In genomic region chr1:127338833-127339487, GRCm38 (mm10) we compare ENCODE assay signal across 9 mouse cellular contexts.
DNase-seq lines count a peak whose midpoint lies in the region; ATAC-seq and TF ChIP-seq lines count a peak whose summit lies in the region.
"Had no signal": no experiment of that assay in that cellular context is flagged by ENCODE, and none has a peak within 500 bp of the region (broad histone marks: within the 10 kb centered on the region; RNA-seq: fewer than 3 reads in every experiment).

No protein-coding gene starts in this region.

- no peak overlapping the region for H3K4me2 ChIP-seq in kidney, embryonic 14.5 days (replicated peaks; ENCODE audit: low read depth, low read length)
- H3K4me2 ChIP-seq in midbrain, embryonic 15.5 days = no peak overlapping the region

- no peaks in the 10 kb centered on the region for H3K36me3 ChIP-seq in kidney, adult 2 months (ENCODE audit: control insufficient read depth, insufficient read depth, low read length)
- H3K36me3 ChIP-seq in kidney, embryonic 14.5 days (ENCODE audit: control insufficient read depth, insufficient read depth, low read length) = no peaks in the 10 kb centered on the region
- no peaks in the 10 kb centered on the region for H3K36me3 ChIP-seq in midbrain, embryonic 15.5 days (replicated peaks)

- ATAC-seq in kidney, embryonic 14.5 days (ENCODE audit: low FRiP score, low TSS enrichment) = no peak
- ATAC-seq in midbrain, embryonic 15.5 days (replicated peaks) = peak; percentile 51

- no peak overlapping the region for H3K4me3 ChIP-seq in kidney, adult 2 months (ENCODE audit: insufficient read depth, low read depth, low read length)
- H3K4me3 ChIP-seq in kidney, embryonic 14.5 days (ENCODE audit: low read length) = no peak overlapping the region
- H3K4me3 ChIP-seq in midbrain, embryonic 15.5 days = no peak overlapping the region
- H3K4me3 ChIP-seq: megakaryocyte, embryonic 14.5 days had no signal

- H3K9me3 ChIP-seq in kidney, embryonic 14.5 days (ENCODE audit: control insufficient read depth, low read length) = no peaks in the 10 kb centered on the region
- H3K9me3 ChIP-seq in midbrain, embryonic 15.5 days = no peaks in the 10 kb centered on the region

- no peak overlapping the region for H3K9ac ChIP-seq in kidney, embryonic 14.5 days (ENCODE audit: low read depth, low read length)
- H3K9ac ChIP-seq in midbrain, embryonic 15.5 days = no peak overlapping the region

- WGBS in kidney, adult 2 months = 34% methylated on average over 9 of the region's 9 CpGs
- 55% methylated on average over 9 of the region's 9 CpGs for WGBS in kidney, embryonic 14.5 days
- WGBS in midbrain, embryonic 15.5 days = 55% methylated on average over 9 of the region's 9 CpGs

- no peak for TF ChIP-seq CTCF in kidney, adult 2 months (conservative IDR thresholded peaks at IDR 0.05; ENCODE audit: insufficient read depth, insufficient read length, low read depth, low read length)

- H3K27ac ChIP-seq in kidney, adult 2 months (ENCODE audit: insufficient read depth, low read depth, low read length) = no peak overlapping the region
- no peak overlapping the region for H3K27ac ChIP-seq in kidney, embryonic 14.5 days (ENCODE audit: low read depth, low read length)
- no peak overlapping the region for H3K27ac ChIP-seq in midbrain, embryonic 15.5 days

- no peak for TF ChIP-seq POLR2A in kidney, adult 2 months (IDR thresholded peaks at IDR 0.05; ENCODE audit: low read depth, low read length)

- H3K27me3 ChIP-seq in kidney, adult 2 months (replicated peaks; ENCODE audit: control insufficient read depth, insufficient read depth, low read length) = no peaks in the 10 kb centered on the region
- no peaks in the 10 kb centered on the region for H3K27me3 ChIP-seq in kidney, embryonic 14.5 days (ENCODE audit: control insufficient read depth, insufficient read depth, low read length)
- no peaks in the 10 kb centered on the region for H3K27me3 ChIP-seq in midbrain, embryonic 15.5 days (replicated peaks)
- H3K27me3 ChIP-seq: megakaryocyte, embryonic 14.5 days had no signal

- DNase-seq in kidney, adult 2 months = peak; percentile 80
- DNase-seq in cerebellum, adult 11-12 months = peak; percentile 76
- DNase-seq in gastrocnemius, postnatal 25 days = peak; percentile 80
- DNase-seq in spleen, postnatal 36 days (ENCODE audit: low spot score in 2 of 2) = no peak
- DNase-seq in frontal cortex, postnatal 14 days (ENCODE audit: low spot score in 2 of 2) = no peak
- DNase-seq in lung, postnatal 25 days (ENCODE audit: low spot score) = no peak

- peaks cover 17% of the 10 kb centered on the region; the same call in 1 of the 2 replicates for H3K4me1 ChIP-seq in kidney, adult 2 months (ENCODE audit: control insufficient read depth, insufficient read depth, low read length)
- H3K4me1 ChIP-seq in kidney, embryonic 14.5 days (ENCODE audit: control insufficient read depth, insufficient read depth, low read length) = no peaks in the 10 kb centered on the region
- no peaks in the 10 kb centered on the region for H3K4me1 ChIP-seq in midbrain, embryonic 15.5 days

Comparison
In these comparisons a context has a peak if more than half of its experiments do, and no peak if none do; other contexts are left out.
1. DNase-seq: peak in kidney, adult 2 months (single experiment), cerebellum, adult 11-12 months (single experiment) and gastrocnemius, postnatal 25 days (single experiment); none in spleen, postnatal 36 days (0 of 2), frontal cortex, postnatal 14 days (0 of 2) and lung, postnatal 25 days (single experiment).